Mouse (Mus musculus) neural tube, embryonic 13.5 days (tissue): ENCODE data around the gene Gm4756. TPM values are rescaled to one million over a fixed set of nuclear protein-coding genes. Genes with fewer than 3 reads are reported as not detected.
"Not testable (repeated sequence)": the region's sequence is repeated elsewhere in the genome, so short reads cannot be mapped to it uniquely, and the experiment has no call there.

Experiments used
- ATAC-seq: fragments of 200-750 bp; cut with Nextera tagmentation; 2 replicates; pipeline ENCODE4 v1.8.0; 2017; ENCODE audit warnings: low read depth, mild to moderate bottlenecking, moderate TSS enrichment, moderate library complexity
- H3K27ac ChIP-seq: fragments of 300-500 bp; sonication (generic); replicated peaks from 2 replicates; pipeline ENCODE4 v1.5.1; 2015; ENCODE audit warnings: moderate library complexity, mild to moderate bottlenecking, inconsistent platforms
- H3K27me3 ChIP-seq: fragments of 300-500 bp; sonication (generic); 2 replicates; pipeline ENCODE4 v1.6.1; 2015; ENCODE audit warnings: mild to moderate bottlenecking, inconsistent platforms
- H3K36me3 ChIP-seq: fragments of 300-500 bp; sonication (generic); 2 replicates; pipeline ENCODE4 v1.6.1; 2015; ENCODE audit warnings: mild to moderate bottlenecking, inconsistent platforms
- H3K4me1 ChIP-seq: fragments of 300-500 bp; sonication (generic); replicated peaks from 2 replicates; pipeline ENCODE4 v1.6.1; 2015; ENCODE audit warnings: inconsistent platforms
- H3K4me2 ChIP-seq: fragments of 300-500 bp; sonication (generic); 2 replicates; pipeline ENCODE4 v1.6.1; 2015; ENCODE audit warnings: inconsistent platforms, mild to moderate bottlenecking, moderate library complexity
- H3K4me3 ChIP-seq: fragments of 300-500 bp; sonication (generic); 2 replicates; pipeline ENCODE4 v1.5.1; 2015; ENCODE audit warnings: mild to moderate bottlenecking, inconsistent platforms
- H3K9ac ChIP-seq: fragments of 300-500 bp; sonication (generic); 2 replicates; pipeline ENCODE4 v1.6.1; 2015; ENCODE audit warnings: moderate library complexity, mild to moderate bottlenecking, inconsistent platforms
- H3K9me3 ChIP-seq: fragments of 300-500 bp; sonication (generic); 2 replicates; pipeline ENCODE4 v1.6.1; 2016; ENCODE audit warnings: inconsistent platforms
- WGBS: fragments of 180-500 bp; shearing (Covaris S2); methylation state at CpG from one replicate; pipeline ENCODE4 v1.1.7; 2015; 5-methylcytosine and 5-hydroxymethylcytosine counted together
- polyA plus RNA-seq: library from polyadenylated mRNA; unstranded; fragments of >200 nt; fragmentation: Nextera tagmentation; extraction: Ambion mirVana; gene quantifications from 2 replicates; pipeline ENCODE4 v1.2.1, GENCODE M21; 2015

Gene Gm4756
- polyA plus RNA-seq = not detected in 2 replicates

GRCm38 (mm10) chr12:72649611-72650330 lies at the start of gene Gm4756:
Gm4756 (minus strand) TSS chr12:72649661.
- WGBS = 76% methylated on average over 11 of the region's 11 CpGs
- Histone ChIP-seq H3K27me3 (no peaks in the 10 kb centered on the region), H3K27ac (no peak within 1 kb of the TSS), H3K4me2 (no peak within 1 kb of the TSS), H3K9ac (no peak within 1 kb of the TSS), H3K9me3 (no peaks in the 10 kb centered on the region), H3K4me3 (no peak within 1 kb of the TSS), H3K4me1 (no peaks in the 10 kb centered on the region), H3K36me3 (no peaks in the 10 kb centered on the region)
- no peak for ATAC-seq

- no peak for ATAC-seq
- Histone ChIP-seq H3K27ac (no peak overlapping the region), H3K4me2 (no peak overlapping the region), H3K36me3 (no peaks in the 10 kb centered on the region), H3K9me3 (no peaks in the 10 kb centered on the region), H3K4me3 (no peak overlapping the region), H3K27me3 (no peaks in the 10 kb centered on the region), H3K4me1 (no peaks in the 10 kb centered on the region; the same call in 1 of the 2 replicates), H3K9ac (no peak overlapping the region)
- WGBS = 49% methylated on average over 9 of the region's 9 CpGs
Observed at GRCm38 (mm10) chr12:72694901-72695463, 45.5 kb upstream of the Gm4756 start.

- ATAC-seq = no peak
Observed at GRCm38 (mm10) chr12:72694438-72694837, 45.0 kb upstream of the Gm4756 start.

GRCm38 (mm10) chr12:72693895-72694294 lies 44.4 kb upstream of the Gm4756 start:
- no peaks in the 10 kb centered on the region for H3K27me3 ChIP-seq
- H3K4me1 ChIP-seq = no peaks in the 10 kb centered on the region
- H3K36me3 ChIP-seq = no peaks in the 10 kb centered on the region
- H3K4me2 ChIP-seq = no peak overlapping the region
- no peaks in the 10 kb centered on the region for H3K9me3 ChIP-seq
- H3K27ac ChIP-seq = no peak overlapping the region
- ATAC-seq = no peak
- H3K4me3 ChIP-seq = no peak overlapping the region
- no peak overlapping the region for H3K9ac ChIP-seq
- 52% methylated on average over 6 of the region's 6 CpGs for WGBS

More at GRCm38 (mm10) chr12:72694438-72694837, 45.0 kb upstream of the Gm4756 start:
- H3K4me1 ChIP-seq = no peaks in the 10 kb centered on the region; the same call in 1 of the 2 replicates
- H3K4me2 ChIP-seq = no peak overlapping the region
- H3K36me3 ChIP-seq = no peaks in the 10 kb centered on the region
- 75% methylated on average over 12 of the region's 12 CpGs for WGBS
- no peak overlapping the region for H3K4me3 ChIP-seq
- H3K9me3 ChIP-seq = no peaks in the 10 kb centered on the region
- H3K27ac ChIP-seq = no peak overlapping the region
- H3K9ac ChIP-seq = no peak overlapping the region
- H3K27me3 ChIP-seq = no peaks in the 10 kb centered on the region

- not testable (repeated sequence) for ATAC-seq, H3K4me3 ChIP-seq, H3K4me2 ChIP-seq, H3K36me3 ChIP-seq, H3K9ac ChIP-seq, H3K27me3 ChIP-seq, H3K9me3 ChIP-seq, H3K27ac ChIP-seq, H3K4me1 ChIP-seq
- 39% methylated on average over 2 of the region's 2 CpGs for WGBS
Observed at GRCm38 (mm10) chr12:72688281-72688680, 38.8 kb upstream of the Gm4756 start.

GRCm38 (mm10) chr12:72687741-72688140 lies 38.3 kb upstream of the Gm4756 start:
- not testable (repeated sequence) for H3K36me3 ChIP-seq, H3K4me1 ChIP-seq, H3K27ac ChIP-seq, H3K9ac ChIP-seq, H3K4me2 ChIP-seq, H3K27me3 ChIP-seq, H3K9me3 ChIP-seq, ATAC-seq, H3K4me3 ChIP-seq
- 21% methylated on average over 6 of the region's 6 CpGs for WGBS

GRCm38 (mm10) chr12:72686566-72686965 lies 37.1 kb upstream of the Gm4756 start:
- H3K27ac ChIP-seq, H3K9me3 ChIP-seq, H3K4me1 ChIP-seq, H3K4me2 ChIP-seq, H3K27me3 ChIP-seq, ATAC-seq, H3K36me3 ChIP-seq, H3K9ac ChIP-seq, H3K4me3 ChIP-seq: not testable (repeated sequence)
- WGBS = 81% methylated on average over 4 of the region's 4 CpGs

GRCm38 (mm10) chr12:72683612-72684011 lies 34.2 kb upstream of the Gm4756 start:
- ATAC-seq = no peak
- H3K4me1 ChIP-seq = no peaks in the 10 kb centered on the region

GRCm38 (mm10) chr12:72682511-72683282 lies 33.2 kb upstream of the Gm4756 start:
- no peak overlapping the region for H3K4me3 ChIP-seq
- H3K4me2 ChIP-seq = no peak overlapping the region
- 66% methylated on average over 8 of the region's 8 CpGs for WGBS
- no peaks in the 10 kb centered on the region for H3K4me1 ChIP-seq
- no peak overlapping the region for H3K9ac ChIP-seq
- no peak overlapping the region for H3K27ac ChIP-seq
- H3K27me3 ChIP-seq = no peaks in the 10 kb centered on the region
- no peaks in the 10 kb centered on the region for H3K36me3 ChIP-seq
- no peak for ATAC-seq
- no peaks in the 10 kb centered on the region for H3K9me3 ChIP-seq

More at GRCm38 (mm10) chr12:72683612-72684011, 34.2 kb upstream of the Gm4756 start:
- WGBS = 99% methylated on average over 3 of the region's 3 CpGs
- H3K4me2 ChIP-seq = no peak overlapping the region
- H3K27me3 ChIP-seq = no peaks in the 10 kb centered on the region
- no peak overlapping the region for H3K9ac ChIP-seq
- H3K36me3 ChIP-seq = no peaks in the 10 kb centered on the region
- no peak overlapping the region for H3K27ac ChIP-seq
- no peaks in the 10 kb centered on the region for H3K9me3 ChIP-seq
- H3K4me3 ChIP-seq = no peak overlapping the region

GRCm38 (mm10) chr12:72681919-72682318 lies 32.5 kb upstream of the Gm4756 start:
- Histone ChIP-seq H3K36me3 (no peaks in the 10 kb centered on the region), H3K4me3 (no peak overlapping the region), H3K4me1 (no peaks in the 10 kb centered on the region), H3K9ac (no peak overlapping the region), H3K27me3 (no peaks in the 10 kb centered on the region), H3K27ac (no peak overlapping the region), H3K9me3 (no peaks in the 10 kb centered on the region), H3K4me2 (no peak overlapping the region)
- no peak for ATAC-seq
- WGBS = 100% methylated on average over 1 of the region's 1 CpGs

GRCm38 (mm10) chr12:72679635-72680034 lies 30.2 kb upstream of the Gm4756 start:
- Histone ChIP-seq H3K27me3 (no peaks in the 10 kb centered on the region), H3K9ac (no peak overlapping the region), H3K36me3 (no peaks in the 10 kb centered on the region), H3K9me3 (no peaks in the 10 kb centered on the region), H3K4me1 (no peaks in the 10 kb centered on the region), H3K27ac (no peak overlapping the region), H3K4me2 (no peak overlapping the region), H3K4me3 (no peak overlapping the region)
- WGBS = 74% methylated on average over 3 of the region's 3 CpGs
- ATAC-seq = no peak

- H3K4me3 ChIP-seq = no peak overlapping the region
- no peaks in the 10 kb centered on the region for H3K27me3 ChIP-seq
- WGBS = 70% methylated on average over 2 of the region's 2 CpGs
- H3K27ac ChIP-seq = no peak overlapping the region
- H3K4me2 ChIP-seq = no peak overlapping the region
- no peaks in the 10 kb centered on the region for H3K36me3 ChIP-seq
- no peaks in the 10 kb centered on the region for H3K4me1 ChIP-seq
- no peak overlapping the region for H3K9ac ChIP-seq
- H3K9me3 ChIP-seq = no peaks in the 10 kb centered on the region
- ATAC-seq = no peak
Observed at GRCm38 (mm10) chr12:72674820-72675219, 25.4 kb upstream of the Gm4756 start.
